Mouse (Mus musculus) hindbrain, embryonic 16.5 days (tissue): ENCODE results near the gene Srrm2. TPM values are rescaled to one million over a fixed set of nuclear protein-coding genes. Genes with fewer than 3 reads are reported as not detected.

Experiments
- ATAC-seq: fragments of 200-750 bp; cut with Nextera tagmentation; 2 replicates; pipeline ENCODE4 v1.8.0; 2017; ENCODE audit warnings: moderate TSS enrichment, moderate library complexity
- H3K27ac ChIP-seq: fragments of 300-500 bp; sonication (generic); 2 replicates; pipeline ENCODE4 v1.5.1; 2014; ENCODE audit warnings: low read depth, mild to moderate bottlenecking, control low read depth, low read length, moderate library complexity
- H3K27me3 ChIP-seq: fragments of 300-500 bp; sonication (generic); replicated peaks from 2 replicates; pipeline ENCODE4 v1.6.1; 2014; ENCODE audit warnings: low read length; ENCODE audit not compliant: control insufficient read depth, insufficient read depth
- H3K36me3 ChIP-seq: fragments of 300-500 bp; sonication (generic); 2 replicates; pipeline ENCODE4 v1.6.1; 2014; ENCODE audit warnings: mild to moderate bottlenecking, low read length, moderate library complexity, mixed read lengths; ENCODE audit not compliant: control insufficient read depth, insufficient read depth
- H3K4me1 ChIP-seq: fragments of 300-500 bp; sonication (generic); 2 replicates; pipeline ENCODE4 v1.6.1; 2014; ENCODE audit warnings: low read depth, low read length; ENCODE audit not compliant: control insufficient read depth, insufficient read depth
- H3K4me2 ChIP-seq: fragments of 300-500 bp; sonication (generic); 2 replicates; pipeline ENCODE4 v1.6.1; 2014; ENCODE audit warnings: mild to moderate bottlenecking, low read length, control low read depth, moderate library complexity
- H3K4me3 ChIP-seq: fragments of 300-500 bp; sonication (generic); 2 replicates; pipeline ENCODE4 v1.5.1; 2014; ENCODE audit warnings: mild to moderate bottlenecking, low read length, control low read depth, moderate library complexity
- H3K9ac ChIP-seq: fragments of 300-500 bp; sonication (generic); 2 replicates; pipeline ENCODE4 v1.6.1; 2014; ENCODE audit warnings: low read depth, mild to moderate bottlenecking, control low read depth, low read length, moderate library complexity
- H3K9me3 ChIP-seq: fragments of 300-500 bp; sonication (generic); 2 replicates; pipeline ENCODE4 v1.6.1; 2014; ENCODE audit warnings: mild to moderate bottlenecking, low read length, moderate library complexity; ENCODE audit not compliant: control insufficient read depth
- WGBS: fragments of 180-500 bp; shearing (Covaris S2); extraction: QIAGEN DNeasy Blood & Tissue Kit; methylation state at CpG from one replicate; pipeline ENCODE4 v1.1.7; 2014; 5-methylcytosine and 5-hydroxymethylcytosine counted together
- polyA plus RNA-seq: library from polyadenylated mRNA; unstranded; fragments of >200 nt; fragmentation: Nextera tagmentation; extraction: Ambion mirVana; gene quantifications from 2 replicates; pipeline ENCODE4 v1.2.1, GENCODE M21; 2015

Gene Srrm2
- polyA plus RNA-seq, 1 experiment from 2014 or later = 420 TPM

DNA sequence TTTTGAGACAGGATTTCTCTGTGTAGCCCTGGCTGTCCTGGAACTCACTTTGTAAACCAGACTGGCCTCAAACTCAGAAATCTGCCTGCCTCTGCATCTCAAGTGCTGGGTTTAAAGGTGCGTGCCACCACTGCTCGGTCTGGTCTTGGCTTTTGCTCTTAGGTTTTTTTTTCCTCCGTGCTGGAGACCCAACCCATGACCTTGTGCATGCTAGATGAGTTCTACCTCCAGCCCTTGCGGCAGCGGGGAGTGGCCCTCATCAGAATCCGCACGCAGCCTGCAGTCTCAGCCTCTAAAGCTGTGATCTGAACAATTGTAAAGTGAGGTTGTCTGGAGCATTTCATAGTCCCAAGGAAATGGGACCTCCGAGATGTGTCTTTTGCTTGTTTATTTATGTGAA lies 5.0 kb downstream of the Srrm2 start:
- Histone ChIP-seq H3K36me3 (no peaks in the 10 kb centered on the region), H3K4me1 (peaks cover 3% of the 10 kb centered on the region; the same call in 1 of the 2 replicates), H3K27ac (no peak overlapping the region), H3K27me3 (no peaks in the 10 kb centered on the region), H3K9ac (no peak overlapping the region), H3K4me2 (no peak overlapping the region), H3K9me3 (no peaks in the 10 kb centered on the region), H3K4me3 (no peak overlapping the region)
- ATAC-seq = no peak
- 98% methylated on average over 8 of the region's 8 CpGs for WGBS

DNA sequence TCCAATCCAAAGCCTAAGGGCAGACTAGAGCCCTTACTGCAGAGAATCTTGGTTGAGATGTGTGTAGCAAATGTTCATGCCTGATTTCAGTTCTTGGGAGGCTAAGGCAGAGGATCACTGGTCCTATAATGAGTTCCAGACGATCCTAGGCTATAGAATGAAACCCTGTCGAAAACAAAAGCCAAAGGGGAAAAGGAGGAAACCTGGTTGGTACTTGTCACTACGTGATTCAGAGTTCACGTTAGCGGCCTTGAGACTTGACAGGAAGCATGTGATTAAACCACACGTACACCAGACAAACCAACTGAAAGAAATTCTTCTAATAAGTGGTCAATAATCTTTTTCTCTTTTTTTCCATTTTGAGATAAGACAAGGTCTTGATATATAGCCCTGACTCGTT lies 7.0 kb downstream of the Srrm2 start:
- Histone ChIP-seq H3K36me3 (no peaks in the 10 kb centered on the region), H3K9ac (no peak overlapping the region), H3K27me3 (no peaks in the 10 kb centered on the region), H3K4me1 (no peaks in the 10 kb centered on the region; the same call in 1 of the 2 replicates), H3K4me3 (no peak overlapping the region), H3K27ac (no peak overlapping the region), H3K4me2 (no peak overlapping the region), H3K9me3 (no peaks in the 10 kb centered on the region)
- ATAC-seq = no peak
- WGBS = 80% methylated on average over 7 of the region's 7 CpGs

DNA sequence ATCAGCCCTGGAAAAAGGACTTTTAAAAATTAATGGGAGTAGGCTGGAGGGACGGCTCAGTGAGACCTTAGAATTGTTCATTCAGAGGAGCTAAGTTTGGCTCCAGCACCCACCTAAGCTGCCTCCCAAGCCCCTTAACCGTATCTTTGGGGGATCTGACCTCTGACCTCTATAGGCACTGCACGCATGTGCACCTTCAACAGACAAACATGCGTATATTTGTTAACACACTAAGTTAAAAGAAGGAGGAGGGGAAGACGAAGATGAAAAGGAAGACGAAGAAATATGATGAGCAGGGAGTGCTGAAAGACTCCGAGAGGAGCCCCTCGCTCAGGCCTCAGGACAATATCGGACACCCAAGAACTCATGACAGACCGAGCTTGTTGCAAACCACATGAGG lies 11.3 kb downstream of the Srrm2 start:
- no peaks in the 10 kb centered on the region for H3K36me3 ChIP-seq
- WGBS = 95% methylated on average over 10 of the region's 10 CpGs
- no peaks in the 10 kb centered on the region for H3K27me3 ChIP-seq
- no peak overlapping the region for H3K4me2 ChIP-seq
- no peak for ATAC-seq
- no peak overlapping the region for H3K4me3 ChIP-seq
- no peak overlapping the region for H3K27ac ChIP-seq
- no peaks in the 10 kb centered on the region for H3K9me3 ChIP-seq
- H3K4me1 ChIP-seq = peaks cover 25% of the 10 kb centered on the region
- no peak overlapping the region for H3K9ac ChIP-seq

DNA sequence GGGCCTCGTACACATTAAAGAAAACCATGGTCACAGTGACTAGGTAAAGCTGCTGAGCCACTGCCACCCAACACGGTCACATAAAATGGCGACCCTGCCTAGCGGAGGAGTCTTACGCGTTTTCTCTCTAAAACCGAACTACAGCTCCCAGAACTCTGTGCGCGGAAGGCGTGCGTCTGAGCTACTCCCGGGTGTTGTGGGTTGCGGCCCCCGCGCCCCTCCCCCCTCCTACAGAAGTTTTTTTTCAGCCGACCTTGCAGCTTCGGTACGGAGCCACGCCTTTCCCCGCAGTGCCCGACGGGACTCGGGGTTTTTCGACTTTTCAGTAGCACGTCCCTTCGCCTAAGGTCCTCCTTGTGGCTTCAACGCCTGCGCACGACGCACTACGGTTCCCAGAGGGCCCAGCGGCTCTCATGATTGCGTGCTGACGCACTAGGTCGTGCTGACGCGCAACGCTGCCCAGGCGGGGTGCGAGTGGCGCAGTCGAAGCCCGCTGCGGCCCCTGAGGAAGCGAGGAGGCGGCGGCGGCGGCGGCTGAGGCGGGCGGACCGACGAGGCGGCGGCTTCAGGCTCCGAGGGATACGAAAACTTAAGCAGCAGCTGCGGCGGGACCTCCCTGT lies 12.5 kb downstream of the Srrm2 start:
- peak overlapping the region; percentile 63 for H3K4me3 ChIP-seq
- H3K4me2 ChIP-seq = peak overlapping the region; percentile 67
- peak; percentile 98 for ATAC-seq
- H3K9ac ChIP-seq = peak overlapping the region; percentile 81
- H3K4me1 ChIP-seq = peaks cover 31% of the 10 kb centered on the region
- H3K9me3 ChIP-seq = no peaks in the 10 kb centered on the region
- WGBS = under 1% methylated on average over 60 of the region's 60 CpGs
- no peaks in the 10 kb centered on the region for H3K36me3 ChIP-seq
- H3K27ac ChIP-seq = peak overlapping the region; percentile 97
- H3K27me3 ChIP-seq = no peaks in the 10 kb centered on the region

DNA sequence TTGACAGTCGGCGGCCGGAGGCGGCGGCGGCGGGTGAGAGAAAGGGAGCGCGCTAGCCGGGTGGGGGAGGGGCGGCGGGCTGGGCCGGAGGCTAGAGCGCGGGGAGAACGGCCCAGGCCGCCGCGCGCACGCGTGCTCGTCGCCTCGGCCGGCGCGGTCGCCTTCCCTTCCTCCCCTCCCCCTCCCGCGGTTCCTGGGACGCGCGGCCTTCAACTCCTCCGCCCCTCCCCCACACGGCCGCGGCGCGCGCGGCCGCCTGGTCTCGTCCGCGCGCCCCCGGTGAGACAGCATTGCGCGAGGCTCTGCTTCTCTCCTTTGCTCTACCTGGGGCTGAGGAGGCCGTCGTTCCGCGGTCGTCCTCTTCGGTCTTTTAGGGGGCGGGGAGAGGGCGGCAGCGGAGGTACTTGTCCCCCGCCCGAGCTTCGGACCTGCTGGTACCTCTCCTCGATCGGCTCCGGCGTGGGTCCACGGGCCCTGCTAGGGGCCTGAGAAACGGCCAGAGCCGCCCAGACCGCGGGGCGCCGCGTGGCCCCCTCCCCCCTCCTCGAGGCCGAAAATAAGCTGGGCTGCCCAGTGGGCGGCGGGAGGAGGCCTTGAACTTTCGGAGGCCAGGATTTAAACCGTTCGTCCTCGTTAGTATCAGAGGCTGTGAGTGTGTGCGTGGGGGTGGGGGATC lies 13.2 kb downstream of the Srrm2 start:
- no peaks in the 10 kb centered on the region for H3K27me3 ChIP-seq

DNA sequence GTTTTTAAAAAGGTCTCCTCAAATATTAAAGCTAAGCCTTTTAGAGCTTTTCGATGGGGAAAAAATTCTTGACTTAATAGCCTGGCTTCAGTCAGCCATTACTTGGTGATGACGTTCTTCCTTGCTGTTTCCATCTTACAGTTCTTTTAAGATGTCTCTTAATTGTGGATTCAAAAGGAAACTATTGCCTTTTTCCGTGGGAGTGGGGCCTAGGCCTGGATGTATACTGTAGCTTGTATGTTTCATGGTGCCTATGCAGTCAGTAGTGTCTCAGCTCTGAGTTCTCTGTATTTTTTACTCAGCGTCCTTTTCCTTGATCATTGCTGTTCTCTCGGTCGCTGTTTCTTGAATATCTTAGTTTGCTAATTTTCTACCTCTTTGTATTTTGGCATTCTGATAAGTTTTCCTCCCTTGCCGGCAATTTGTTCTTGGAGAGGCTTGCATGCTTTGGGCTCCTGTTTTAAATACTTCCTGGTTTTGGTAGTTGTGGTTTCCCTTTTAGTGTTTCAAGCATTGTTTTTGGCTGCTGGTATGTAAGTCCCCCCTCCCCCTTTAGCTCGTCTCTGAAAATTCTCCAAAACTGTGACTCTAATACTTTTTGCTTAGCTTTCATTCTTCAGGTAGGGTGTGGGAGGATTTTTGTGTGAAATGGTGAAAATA lies 14.2 kb downstream of the Srrm2 start:
- peak overlapping the region; percentile 81 for H3K9ac ChIP-seq
- peaks cover 9% of the 10 kb centered on the region for H3K36me3 ChIP-seq
- peak overlapping the region; percentile 63 for H3K4me3 ChIP-seq
- no peak for ATAC-seq
- 5% methylated on average over 8 of the region's 8 CpGs for WGBS
- H3K4me2 ChIP-seq = peak overlapping the region; percentile 74
- no peaks in the 10 kb centered on the region for H3K9me3 ChIP-seq
- H3K27ac ChIP-seq = no peak overlapping the region; the same call in 1 of the 2 replicates
- peaks cover 31% of the 10 kb centered on the region for H3K4me1 ChIP-seq
- H3K27me3 ChIP-seq = no peaks in the 10 kb centered on the region

More for the DNA sequence above, 13.2 kb downstream of the Srrm2 start:
- H3K9ac ChIP-seq = peak overlapping the region; percentile 81
- H3K4me1 ChIP-seq = peaks cover 31% of the 10 kb centered on the region
- peak overlapping the region; percentile 63 for H3K4me3 ChIP-seq
- peak overlapping the region; percentile 97 for H3K27ac ChIP-seq
- WGBS = 0% methylated on average over 48 of the region's 83 CpGs
- peak overlapping the region; percentile 74 for H3K4me2 ChIP-seq
- peak; percentile 57 for ATAC-seq
- no peaks in the 10 kb centered on the region for H3K9me3 ChIP-seq
- peaks cover under 1% of the 10 kb centered on the region; the same call in 1 of the 2 replicates for H3K36me3 ChIP-seq

DNA sequence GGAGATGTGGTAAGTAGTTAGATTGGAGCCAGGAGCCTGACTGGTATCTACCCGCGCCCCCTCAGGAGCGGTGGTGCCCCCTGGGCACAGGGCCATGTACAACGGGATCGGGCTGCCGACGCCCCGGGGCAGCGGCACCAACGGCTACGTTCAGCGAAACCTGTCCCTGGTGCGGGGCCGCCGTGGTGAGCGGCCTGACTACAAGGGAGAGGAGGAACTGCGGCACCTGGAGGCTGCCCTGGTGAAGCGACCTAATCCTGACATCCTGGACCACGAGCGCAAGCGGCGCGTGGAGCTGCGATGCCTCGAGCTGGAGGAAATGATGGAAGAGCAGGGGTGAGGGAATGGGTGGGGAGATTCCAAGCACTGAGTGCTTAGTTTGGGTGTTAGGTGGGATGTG lies 16.5 kb downstream of the Srrm2 start:
- H3K9ac ChIP-seq = 0 out of 2 replicates have a peak overlapping the region, but pooled peaks have one; percentile 5

DNA sequence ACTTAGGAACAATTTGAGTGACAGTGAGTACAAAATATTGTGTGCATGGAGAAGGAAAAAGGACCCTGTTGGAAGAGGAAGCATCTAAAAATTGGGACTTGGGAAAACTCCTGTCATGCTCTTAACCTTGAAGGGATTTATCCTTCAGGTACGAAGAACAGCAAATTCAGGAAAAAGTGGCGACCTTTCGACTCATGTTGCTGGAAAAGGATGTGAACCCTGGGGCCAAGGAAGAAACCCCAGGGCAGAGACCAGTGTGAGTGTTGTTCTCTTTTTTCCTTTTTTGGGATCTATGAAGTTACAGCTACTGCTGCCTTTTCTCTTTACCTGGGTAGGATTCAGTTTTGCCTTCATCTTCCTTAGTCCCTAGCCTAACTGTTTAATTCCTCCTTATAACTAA lies 17.6 kb downstream of the Srrm2 start:
- no peak for ATAC-seq
- H3K4me2 ChIP-seq = no peak overlapping the region
- no peaks in the 10 kb centered on the region for H3K27me3 ChIP-seq
- 89% methylated on average over 3 of the region's 3 CpGs for WGBS
- H3K36me3 ChIP-seq = peaks cover 38% of the 10 kb centered on the region
- no peak overlapping the region for H3K4me3 ChIP-seq
- no peak overlapping the region for H3K9ac ChIP-seq
- H3K9me3 ChIP-seq = no peaks in the 10 kb centered on the region
- H3K27ac ChIP-seq = no peak overlapping the region
- H3K4me1 ChIP-seq = peaks cover 31% of the 10 kb centered on the region

More for the DNA sequence above, 16.5 kb downstream of the Srrm2 start:
- no peaks in the 10 kb centered on the region for H3K27me3 ChIP-seq
- no peaks in the 10 kb centered on the region for H3K9me3 ChIP-seq
- peak overlapping the region; percentile 13; the same call in 1 of the 2 replicates for H3K4me2 ChIP-seq
- 78% methylated on average over 25 of the region's 25 CpGs for WGBS
- H3K4me3 ChIP-seq = no peak overlapping the region
- H3K36me3 ChIP-seq = peaks cover 30% of the 10 kb centered on the region
- no peak for ATAC-seq
- H3K27ac ChIP-seq = no peak overlapping the region
- H3K4me1 ChIP-seq = peaks cover 31% of the 10 kb centered on the region

DNA sequence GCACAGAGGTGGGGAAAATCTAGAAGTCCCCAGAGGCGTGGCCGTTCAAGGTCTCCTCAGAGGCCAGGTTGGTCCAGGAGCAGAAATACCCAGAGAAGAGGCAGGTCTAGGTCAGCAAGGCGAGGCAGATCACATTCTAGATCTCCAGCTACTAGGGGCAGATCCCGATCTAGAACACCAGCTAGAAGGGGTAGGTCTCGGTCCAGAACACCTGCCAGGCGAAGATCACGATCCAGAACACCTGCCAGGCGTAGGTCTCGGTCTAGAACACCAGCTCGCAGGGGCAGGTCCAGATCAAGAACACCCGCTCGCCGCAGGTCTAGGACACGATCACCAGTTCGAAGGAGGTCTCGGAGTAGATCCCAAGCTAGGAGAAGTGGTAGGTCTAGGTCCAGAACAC lies 25.3 kb downstream of the Srrm2 start:
- H3K4me2 ChIP-seq = no peak overlapping the region
- no peak overlapping the region for H3K27ac ChIP-seq
- no peak overlapping the region for H3K9ac ChIP-seq
- H3K4me1 ChIP-seq = no peaks in the 10 kb centered on the region
- H3K36me3 ChIP-seq = peaks cover 86% of the 10 kb centered on the region
- 97% methylated on average over 16 of the region's 16 CpGs for whole genome bisulfite sequencing
- no peak overlapping the region for H3K4me3 ChIP-seq
- peaks cover 25% of the 10 kb centered on the region for H3K9me3 ChIP-seq
- H3K27me3 ChIP-seq = no peaks in the 10 kb centered on the region
- ATAC-seq = no peak
